Mouse (Mus musculus) B cell, adult (primary cell): ENCODE measurements around the gene 4931400O07Rik. TPM values are rescaled to one million over a fixed set of nuclear protein-coding genes. Genes with fewer than 3 reads are reported as not detected.

Source experiments
- total RNA-seq: library from RNA; stranded (reverse); gene quantifications from 4 replicates; pipeline ENCODE4 v1.2.4, GENCODE M21; 2023; ENCODE audit not compliant: inconsistent age

The 4931400O07Rik gene
- not detected in 4 replicates for total RNA-seq

GRCm38 (mm10) chrX:62467691-62468090 is at the start of gene 4931400O07Rik:
TSS of gene 4931400O07Rik (plus strand) at chrX:62467991.

Other genes starting within 250 kb of the 4931400O07Rik start
- not detected in 4 replicates for gene 4933402E13Rik, start 184.5 kb upstream of the 4931400O07Rik start, total RNA-seq